Mouse (Mus musculus): ENCODE results near the gene Endov. TPM values are rescaled to one million over a fixed set of nuclear protein-coding genes. Genes with fewer than 3 reads are reported as not detected.

Gene Endov
- total RNA-seq, 2 experiments from 2014 or later = 7.1 to 10.3 TPM

DNA sequence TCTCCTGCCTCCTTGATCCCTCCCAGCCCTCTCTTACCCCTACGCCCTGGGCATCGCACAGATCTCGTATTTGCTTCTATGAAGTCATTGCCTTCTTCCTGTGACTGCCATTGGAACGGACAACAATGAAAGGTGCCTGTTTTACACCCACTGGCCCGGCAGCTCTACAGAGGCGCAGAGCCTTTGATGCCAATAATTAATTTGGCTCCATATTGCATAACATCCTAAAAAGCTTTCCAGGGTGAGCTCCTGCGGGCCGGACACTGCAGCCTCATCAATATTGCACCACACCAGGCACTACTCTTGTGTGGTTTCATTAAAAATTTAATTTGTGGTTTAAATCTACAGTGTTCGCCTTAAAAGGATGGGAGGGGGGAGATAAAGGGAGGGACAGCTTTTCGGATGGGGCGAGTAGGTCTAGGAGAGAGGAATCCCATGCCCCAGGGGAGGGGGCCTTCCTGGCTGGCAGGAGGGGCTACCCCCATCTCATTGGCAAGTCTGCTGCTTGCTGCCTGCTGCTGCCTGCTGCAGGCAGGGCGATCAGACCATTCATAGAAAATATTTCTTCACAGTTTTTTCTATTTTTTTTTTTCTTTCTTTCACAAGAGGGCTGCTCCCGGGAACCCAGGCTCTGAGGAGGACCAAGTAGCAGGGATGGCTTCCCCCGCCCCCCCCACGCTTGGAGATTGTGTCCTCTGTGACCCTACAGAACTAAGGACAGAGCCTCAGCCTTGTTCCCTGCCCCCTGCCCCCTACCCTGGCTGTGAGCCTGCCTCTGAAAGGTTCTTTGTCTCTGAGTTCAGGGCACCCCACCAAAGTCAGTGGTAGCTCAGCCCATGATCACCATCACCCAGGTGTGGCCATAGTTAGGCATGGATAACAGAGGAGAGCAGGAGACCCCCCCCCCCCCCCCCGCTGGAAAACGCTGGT, 67.1 kb downstream of the Endov start:
- intact Hi-C loops (cut with DNase I) = no loop called here
- DNase-seq (ENCODE audit: low spot score) = no peak

DNA sequence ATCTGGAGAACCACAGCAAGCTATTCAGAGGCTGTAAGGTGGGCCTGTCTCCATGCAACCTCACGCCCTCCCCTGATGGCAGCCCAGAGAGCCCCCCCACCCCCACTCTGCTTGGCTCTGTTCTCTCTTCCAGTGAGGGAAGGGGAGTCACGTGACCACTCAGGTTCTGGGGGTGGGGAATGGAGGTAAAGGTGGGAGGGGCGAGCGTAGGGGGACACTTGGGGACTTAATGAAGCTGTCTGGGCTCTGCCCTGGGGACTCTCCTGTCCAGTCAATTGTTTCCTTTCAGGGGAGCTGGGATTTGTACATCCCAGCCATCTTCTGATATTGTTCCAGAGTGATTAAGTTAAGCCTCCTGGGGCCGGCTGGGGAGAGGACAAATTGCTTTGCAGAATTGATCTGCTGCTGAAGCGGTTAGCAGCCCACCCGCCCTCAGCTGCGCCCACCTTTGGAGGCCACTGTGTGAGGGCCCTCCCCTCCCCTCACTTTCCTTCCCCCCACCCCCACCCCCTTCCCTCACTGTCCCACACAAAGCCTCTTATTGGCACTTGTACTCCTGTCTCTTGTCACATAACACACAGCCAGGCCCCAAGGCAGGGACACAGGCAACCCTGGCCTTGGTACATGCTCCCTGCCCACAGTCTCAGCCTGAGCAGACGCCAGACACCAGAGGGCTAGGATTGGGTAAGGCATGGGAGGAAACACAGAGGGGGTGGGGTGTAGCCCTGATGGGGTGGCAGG, 67.9 kb downstream of the Endov start:
- DNase-seq (ENCODE audit: low spot score) = no peak
- intact Hi-C loops (cut with DNase I) = no loop called here

Other genes starting within 250 kb of the Endov start
- gene Gaa, start 223.5 kb upstream of the Endov start, total RNA-seq (2021) = 10 to 100 TPM; 69.6 to 73.2 TPM
- gene Eif4a3, start 191.3 kb upstream of the Endov start, total RNA-seq (2021) = 10 to 100 TPM; 64.8 to 67.6 TPM
- under 1 TPM; 0.08 to 0.10 TPM for gene Card14, start 183.6 kb upstream of the Endov start, total RNA-seq (2021)
- gene Sgsh, start 135.8 kb upstream of the Endov start, total RNA-seq (2021) = 1 to 10 TPM; 4.8 to 5.1 TPM
- 1 to 10 TPM; 2.3 to 2.8 TPM for gene Slc26a11, start 135.8 kb upstream of the Endov start, total RNA-seq (2021)
- gene Rnf213, start 98.2 kb upstream of the Endov start, total RNA-seq (2021) = 10 to 100 TPM; 14.6 TPM
- gene Nptx1, start 56.4 kb downstream of the Endov start, total RNA-seq (2021) = under 1 TPM; 0.26 to 0.34 TPM
- 10 to 100 TPM; 32.5 to 34.4 TPM for gene Rptor, start 111.6 kb downstream of the Endov start, total RNA-seq (2021)

Data from heart, postnatal 25 days (tissue).